Mouse (Mus musculus): Measurements from ENCODE around the gene Klhl2. TPM values are rescaled to one million over a fixed set of nuclear protein-coding genes. Genes with fewer than 3 reads are reported as not detected.

The Klhl2 gene
- polyA plus RNA-seq, 1 experiment from 2014 or later: 25.3 TPM

DNA sequence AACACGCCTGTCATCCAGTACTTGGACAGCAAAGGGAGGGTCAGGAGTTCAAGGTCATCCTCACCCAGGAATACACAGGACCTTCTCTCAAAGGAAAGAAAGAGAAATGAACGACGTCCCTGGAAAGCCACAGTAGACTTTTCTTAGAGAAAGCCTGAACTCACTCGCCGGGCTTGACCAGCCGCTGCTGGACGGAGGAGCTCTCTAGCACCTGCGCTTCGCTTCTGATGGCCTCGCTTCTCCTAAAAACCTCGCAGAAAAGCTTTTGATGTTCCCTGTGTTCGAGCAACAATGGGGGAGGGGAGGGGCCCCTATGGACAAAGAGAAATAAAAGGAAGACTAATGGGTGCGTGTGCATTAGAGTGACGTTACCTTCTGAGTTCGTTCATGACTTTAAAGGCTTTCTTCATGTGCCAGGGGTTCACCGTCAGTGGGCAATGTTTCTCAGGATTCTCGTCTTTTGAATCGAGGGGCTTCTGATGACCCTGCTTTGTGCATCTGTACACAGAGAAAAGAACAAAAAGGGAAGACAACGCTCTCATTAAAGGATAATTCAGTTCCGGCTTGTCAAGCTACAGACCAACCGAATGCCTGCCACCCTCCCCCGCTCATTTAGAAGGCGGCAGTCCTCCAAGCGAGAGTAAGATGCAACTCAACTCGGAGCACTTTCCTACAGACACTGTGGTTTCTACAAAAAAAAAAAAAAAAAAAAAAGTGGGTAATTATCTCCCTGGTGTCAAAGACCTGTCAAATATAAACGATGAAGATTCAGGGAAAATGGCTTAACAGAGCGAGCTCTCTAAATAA, 15.5 kb downstream of the Klhl2 start:
- ATAC-seq: peak; percentile 53
- 24% methylated on average over 27 of the region's 27 CpGs for WGBS
- Histone ChIP-seq H3K4me2 (ENCODE audit: low read length) (peak overlapping the region; percentile 22), H3K36me3 (ENCODE audit: control insufficient read depth, insufficient read depth, low read length) (peaks cover 2% of the 10 kb centered on the region; the same call in 1 of the 2 replicates), H3K9me3 (replicated peaks; ENCODE audit: control insufficient read depth, low read length, poor library complexity, severe bottlenecking) (no peaks in the 10 kb centered on the region), H3K27ac (ENCODE audit: low read length) (no peak overlapping the region; the same call in 1 of the 2 replicates), H3K9ac (ENCODE audit: low read depth, low read length) (peak overlapping the region; percentile 33; the same call in 1 of the 2 replicates), H3K4me1 (ENCODE audit: control insufficient read depth, insufficient read depth, low read length) (peaks cover 9% of the 10 kb centered on the region), H3K27me3 (ENCODE audit: control insufficient read depth, insufficient read depth, low read depth, low read length) (no peaks in the 10 kb centered on the region), H3K4me3 (ENCODE audit: low read depth, low read length) (no peak overlapping the region)

DNA sequence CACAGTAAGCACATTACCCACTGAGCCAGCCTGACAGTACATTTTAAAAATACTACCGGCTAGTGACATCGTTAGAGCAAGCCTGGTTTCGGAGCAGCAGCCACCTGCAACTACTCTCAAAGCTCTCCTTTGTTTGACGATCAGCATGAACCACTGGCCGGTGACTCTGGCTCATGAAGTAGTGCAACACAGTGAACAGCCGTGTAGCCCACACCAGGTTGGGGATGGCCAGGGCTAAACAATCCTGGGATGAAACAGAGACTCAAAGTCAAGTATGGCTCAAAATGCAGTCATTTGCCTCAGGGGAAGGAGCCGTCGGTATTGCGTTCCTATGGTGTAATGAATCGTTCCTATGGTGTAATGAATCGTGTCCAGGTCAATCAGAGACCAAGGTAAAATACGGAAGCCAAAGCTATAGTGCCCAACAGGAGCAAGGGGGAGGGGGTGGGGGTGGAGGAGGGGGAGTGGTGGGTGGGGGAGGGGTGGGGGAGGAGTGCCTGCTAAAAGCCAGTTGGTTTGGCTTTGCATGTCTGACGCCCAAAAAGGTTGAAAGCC, 17.2 kb downstream of the Klhl2 start:
- H3K9me3 ChIP-seq (replicated peaks; ENCODE audit: control insufficient read depth, low read length, poor library complexity, severe bottlenecking): no peaks in the 10 kb centered on the region
- H3K4me2 ChIP-seq (ENCODE audit: low read length): no peak overlapping the region
- no peak overlapping the region for H3K9ac ChIP-seq (ENCODE audit: low read depth, low read length)
- no peak overlapping the region for H3K4me3 ChIP-seq (ENCODE audit: low read depth, low read length)
- ATAC-seq: no peak
- no peak overlapping the region for H3K27ac ChIP-seq (ENCODE audit: low read length)
- no peaks in the 10 kb centered on the region for H3K27me3 ChIP-seq (ENCODE audit: control insufficient read depth, insufficient read depth, low read depth, low read length)
- WGBS: 59% methylated on average over 13 of the region's 13 CpGs
- peaks cover 2% of the 10 kb centered on the region; the same call in 1 of the 2 replicates for H3K36me3 ChIP-seq (ENCODE audit: control insufficient read depth, insufficient read depth, low read length)
- H3K4me1 ChIP-seq (ENCODE audit: control insufficient read depth, insufficient read depth, low read length): peaks cover 9% of the 10 kb centered on the region

DNA sequence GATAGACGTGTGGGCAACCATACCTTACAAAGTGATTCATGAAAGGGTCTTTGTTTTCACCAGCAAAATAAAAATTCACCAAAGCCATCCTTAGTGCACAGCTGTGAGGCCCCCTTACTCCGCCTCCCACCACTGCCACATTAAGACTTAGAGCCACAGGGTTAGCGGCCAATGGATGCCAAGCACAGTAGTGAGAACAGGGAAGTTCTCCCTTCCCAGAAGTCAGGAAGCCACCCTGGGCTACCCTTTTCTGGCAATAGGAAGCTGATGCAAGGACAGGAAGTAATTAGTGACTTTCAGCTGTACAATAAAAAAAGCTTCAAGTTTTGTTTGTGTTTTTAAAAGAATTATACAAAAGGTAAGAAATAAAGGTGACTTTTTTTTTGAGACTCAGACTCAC, 18.2 kb downstream of the Klhl2 start:
- H3K27me3 ChIP-seq (ENCODE audit: control insufficient read depth, insufficient read depth, low read depth, low read length): no peaks in the 10 kb centered on the region

DNA sequence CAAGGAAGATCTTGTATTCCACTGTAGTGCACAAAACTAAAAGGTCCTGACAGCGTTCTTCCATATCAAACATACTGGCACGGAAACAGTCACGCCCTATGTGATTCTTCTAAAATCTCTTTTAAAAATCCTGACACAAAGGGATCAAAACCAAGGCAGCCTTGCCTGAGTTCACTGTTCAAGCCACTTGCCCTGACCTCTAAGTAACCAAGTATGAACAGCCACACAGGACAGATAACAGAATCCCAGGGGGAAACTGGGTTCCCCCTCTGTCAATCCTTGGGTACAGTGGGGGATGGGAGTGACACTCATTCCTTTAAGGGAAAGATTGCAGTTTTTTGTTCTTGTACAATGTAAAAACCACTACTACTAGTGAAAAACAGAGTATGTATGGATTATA, 19.9 kb downstream of the Klhl2 start:
- H3K4me2 ChIP-seq (ENCODE audit: low read length): no peak overlapping the region
- WGBS: 86% methylated on average over 3 of the region's 3 CpGs
- no peak overlapping the region for H3K9ac ChIP-seq (ENCODE audit: low read depth, low read length)
- ATAC-seq: no peak
- peaks cover 9% of the 10 kb centered on the region for H3K4me1 ChIP-seq (ENCODE audit: control insufficient read depth, insufficient read depth, low read length)
- H3K36me3 ChIP-seq (ENCODE audit: control insufficient read depth, insufficient read depth, low read length): peaks cover 2% of the 10 kb centered on the region; the same call in 1 of the 2 replicates
- H3K27me3 ChIP-seq (ENCODE audit: control insufficient read depth, insufficient read depth, low read depth, low read length): no peaks in the 10 kb centered on the region
- H3K9me3 ChIP-seq (replicated peaks; ENCODE audit: control insufficient read depth, low read length, poor library complexity, severe bottlenecking): no peaks in the 10 kb centered on the region
- no peak overlapping the region for H3K4me3 ChIP-seq (ENCODE audit: low read depth, low read length)
- no peak overlapping the region for H3K27ac ChIP-seq (ENCODE audit: low read length)

More for the DNA sequence above, 18.2 kb downstream of the Klhl2 start:
- H3K4me3 ChIP-seq (ENCODE audit: low read depth, low read length): no peak overlapping the region
- H3K4me1 ChIP-seq (ENCODE audit: control insufficient read depth, insufficient read depth, low read length): peaks cover 9% of the 10 kb centered on the region
- H3K9me3 ChIP-seq (replicated peaks; ENCODE audit: control insufficient read depth, low read length, poor library complexity, severe bottlenecking): no peaks in the 10 kb centered on the region
- H3K27ac ChIP-seq (ENCODE audit: low read length): no peak overlapping the region
- WGBS: 76% methylated on average over 3 of the region's 3 CpGs
- ATAC-seq: no peak
- peaks cover 2% of the 10 kb centered on the region; the same call in 1 of the 2 replicates for H3K36me3 ChIP-seq (ENCODE audit: control insufficient read depth, insufficient read depth, low read length)
- no peak overlapping the region for H3K9ac ChIP-seq (ENCODE audit: low read depth, low read length)
- H3K4me2 ChIP-seq (ENCODE audit: low read length): no peak overlapping the region

- Histone ChIP-seq H3K9ac (ENCODE audit: low read depth, low read length) (no peak overlapping the region), H3K4me3 (ENCODE audit: low read depth, low read length) (no peak overlapping the region), H3K4me1 (ENCODE audit: control insufficient read depth, insufficient read depth, low read length) (peaks cover 6% of the 10 kb centered on the region), H3K27ac (ENCODE audit: low read length) (no peak overlapping the region), H3K36me3 (ENCODE audit: control insufficient read depth, insufficient read depth, low read length) (peaks cover 2% of the 10 kb centered on the region; the same call in 1 of the 2 replicates), H3K4me2 (ENCODE audit: low read length) (no peak overlapping the region), H3K9me3 (replicated peaks; ENCODE audit: control insufficient read depth, low read length, poor library complexity, severe bottlenecking) (no peaks in the 10 kb centered on the region), H3K27me3 (ENCODE audit: control insufficient read depth, insufficient read depth, low read depth, low read length) (no peaks in the 10 kb centered on the region)
- WGBS: 95% methylated on average over 9 of the region's 9 CpGs
- no peak for ATAC-seq
These were observed 20.4 kb downstream of the Klhl2 start for GRCm38 (mm10) chr8:64829391-64829790.

GRCm38 (mm10) chr8:64828466-64828865, 21.4 kb downstream of the Klhl2 start:
- H3K4me1 ChIP-seq (ENCODE audit: control insufficient read depth, insufficient read depth, low read length): peaks cover 5% of the 10 kb centered on the region; the same call in 1 of the 2 replicates
- H3K4me2 ChIP-seq (ENCODE audit: low read length): no peak overlapping the region
- H3K27me3 ChIP-seq (ENCODE audit: control insufficient read depth, insufficient read depth, low read depth, low read length): no peaks in the 10 kb centered on the region
- ATAC-seq: no peak
- H3K9ac ChIP-seq (ENCODE audit: low read depth, low read length): no peak overlapping the region
- H3K4me3 ChIP-seq (ENCODE audit: low read depth, low read length): no peak overlapping the region
- peaks cover 2% of the 10 kb centered on the region; the same call in 1 of the 2 replicates for H3K36me3 ChIP-seq (ENCODE audit: control insufficient read depth, insufficient read depth, low read length)
- H3K27ac ChIP-seq (ENCODE audit: low read length): no peak overlapping the region
- H3K9me3 ChIP-seq (replicated peaks; ENCODE audit: control insufficient read depth, low read length, poor library complexity, severe bottlenecking): no peaks in the 10 kb centered on the region
- WGBS: 86% methylated on average over 15 of the region's 15 CpGs

- Histone ChIP-seq H3K27me3 (ENCODE audit: control insufficient read depth, insufficient read depth, low read depth, low read length) (no peaks in the 10 kb centered on the region), H3K4me3 (ENCODE audit: low read depth, low read length) (no peak overlapping the region), H3K36me3 (ENCODE audit: control insufficient read depth, insufficient read depth, low read length) (peaks cover 5% of the 10 kb centered on the region; the same call in 1 of the 2 replicates), H3K4me1 (ENCODE audit: control insufficient read depth, insufficient read depth, low read length) (peaks cover 5% of the 10 kb centered on the region; the same call in 1 of the 2 replicates), H3K4me2 (ENCODE audit: low read length) (no peak overlapping the region), H3K9ac (ENCODE audit: low read depth, low read length) (no peak overlapping the region), H3K27ac (ENCODE audit: low read length) (no peak overlapping the region), H3K9me3 (replicated peaks; ENCODE audit: control insufficient read depth, low read length, poor library complexity, severe bottlenecking) (no peaks in the 10 kb centered on the region)
- WGBS: 83% methylated on average over 10 of the region's 10 CpGs
- no peak for ATAC-seq
These were observed 22.5 kb downstream of the Klhl2 start for GRCm38 (mm10) chr8:64827356-64827755.

DNA sequence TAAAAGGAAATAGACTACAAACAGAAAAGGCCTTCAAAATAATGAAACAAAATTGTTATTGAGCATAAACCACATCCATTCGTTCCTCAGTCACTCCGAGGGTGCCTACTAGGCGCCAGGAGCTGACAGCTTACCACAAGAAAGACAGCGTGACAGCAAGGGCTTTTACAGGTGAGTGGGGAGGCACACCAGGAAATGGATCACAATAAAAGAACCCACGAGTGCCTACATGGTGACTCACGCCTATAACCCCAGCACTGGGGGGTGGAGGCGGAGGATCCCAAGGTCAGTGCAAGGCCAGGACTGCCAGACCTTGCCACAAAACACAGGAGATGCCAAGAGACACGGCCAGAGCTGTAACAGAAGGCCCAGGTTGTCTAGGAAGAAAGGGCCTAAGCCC, 23.4 kb downstream of the Klhl2 start:
- Histone ChIP-seq H3K27me3 (ENCODE audit: control insufficient read depth, insufficient read depth, low read depth, low read length) (no peaks in the 10 kb centered on the region), H3K9ac (ENCODE audit: low read depth, low read length) (no peak overlapping the region), H3K9me3 (replicated peaks; ENCODE audit: control insufficient read depth, low read length, poor library complexity, severe bottlenecking) (no peaks in the 10 kb centered on the region), H3K4me1 (ENCODE audit: control insufficient read depth, insufficient read depth, low read length) (peaks cover 5% of the 10 kb centered on the region; the same call in 1 of the 2 replicates), H3K27ac (ENCODE audit: low read length) (no peak overlapping the region; the same call in 1 of the 2 replicates), H3K4me3 (ENCODE audit: low read depth, low read length) (no peak overlapping the region), H3K4me2 (ENCODE audit: low read length) (no peak overlapping the region), H3K36me3 (ENCODE audit: control insufficient read depth, insufficient read depth, low read length) (peaks cover 2% of the 10 kb centered on the region; the same call in 1 of the 2 replicates)
- 83% methylated on average over 8 of the region's 8 CpGs for WGBS
- no peak for ATAC-seq

- 0 out of 2 replicates have a peak, but pooled peaks have one; percentile 41 for ATAC-seq
- Histone ChIP-seq H3K9me3 (replicated peaks; ENCODE audit: control insufficient read depth, low read length, poor library complexity, severe bottlenecking) (no peaks in the 10 kb centered on the region), H3K4me2 (ENCODE audit: low read length) (no peak overlapping the region), H3K36me3 (ENCODE audit: control insufficient read depth, insufficient read depth, low read length) (0 out of 2 replicates have a peak, but pooled peaks cover 2% of the 10 kb centered on the region), H3K4me1 (ENCODE audit: control insufficient read depth, insufficient read depth, low read length) (peaks cover 5% of the 10 kb centered on the region; the same call in 1 of the 2 replicates), H3K27ac (ENCODE audit: low read length) (no peak overlapping the region), H3K4me3 (ENCODE audit: low read depth, low read length) (no peak overlapping the region), H3K27me3 (ENCODE audit: control insufficient read depth, insufficient read depth, low read depth, low read length) (no peaks in the 10 kb centered on the region), H3K9ac (ENCODE audit: low read depth, low read length) (no peak overlapping the region)
- WGBS: 74% methylated on average over 11 of the region's 11 CpGs
These were observed 25.9 kb downstream of the Klhl2 start for GRCm38 (mm10) chr8:64823905-64824304.

Data from midbrain, embryonic 16.5 days (tissue).